Mouse (Mus musculus) stomach, embryonic 16.5 days (tissue): ENCODE results near the gene Pde4c. TPM values are rescaled to one million over a fixed set of nuclear protein-coding genes. Genes with fewer than 3 reads are reported as not detected.

Source experiments
- ATAC-seq: fragments of 200-750 bp; cut with Nextera tagmentation; 2 replicates; pipeline ENCODE4 v1.8.0; 2017; ENCODE audit warnings: moderate number of reproducible peaks, moderate TSS enrichment; ENCODE audit not compliant: insufficient read depth, low FRiP score
- H3K27ac ChIP-seq: fragments of 300-500 bp; sonication (generic); 2 replicates; pipeline ENCODE4 v1.5.1; 2014; ENCODE audit warnings: low read length
- H3K27me3 ChIP-seq: fragments of 300-500 bp; sonication (generic); 2 replicates; pipeline ENCODE4 v1.6.1; 2014; ENCODE audit warnings: low read length, control low read depth, mixed read lengths; ENCODE audit not compliant: control insufficient read depth, insufficient read depth
- H3K36me3 ChIP-seq: fragments of 300-500 bp; sonication (generic); 2 replicates; pipeline ENCODE4 v1.6.1; 2014; ENCODE audit warnings: low read length; ENCODE audit not compliant: control insufficient read depth, insufficient read depth
- H3K4me1 ChIP-seq: fragments of 300-500 bp; sonication (generic); 2 replicates; pipeline ENCODE4 v1.6.1; 2014; ENCODE audit warnings: low read length, control low read depth, mixed read lengths; ENCODE audit not compliant: control insufficient read depth, insufficient read depth
- H3K4me2 ChIP-seq: fragments of 300-500 bp; sonication (generic); 2 replicates; pipeline ENCODE4 v1.6.1; 2014; ENCODE audit warnings: low read depth, low read length, mixed read lengths
- H3K4me3 ChIP-seq: fragments of 300-500 bp; sonication (generic); replicated peaks from 2 replicates; pipeline ENCODE4 v1.5.1; 2014; ENCODE audit warnings: mild to moderate bottlenecking, low read length
- H3K9ac ChIP-seq: fragments of 300-500 bp; sonication (generic); 2 replicates; pipeline ENCODE4 v1.6.1; 2014; ENCODE audit warnings: low read length
- H3K9me3 ChIP-seq: fragments of 300-500 bp; sonication (generic); replicated peaks from 2 replicates; pipeline ENCODE4 v1.6.1; 2016; ENCODE audit warnings: low read length, control low read depth; ENCODE audit not compliant: control insufficient read depth
- WGBS: fragments of 180-500 bp; shearing (Covaris S2); extraction: QIAGEN DNeasy Blood & Tissue Kit; methylation state at CpG from one replicate; pipeline ENCODE4 v1.1.7; 2014; 5-methylcytosine and 5-hydroxymethylcytosine counted together
- polyA plus RNA-seq: library from polyadenylated mRNA; unstranded; fragments of >200 nt; fragmentation: Nextera tagmentation; extraction: Ambion mirVana; gene quantifications from 2 replicates; pipeline ENCODE4 v1.2.1, GENCODE M21; 2015

Pde4c gene
- polyA plus RNA-seq, 1 experiment from 2014 or later: 0.23 TPM

GRCm38 (mm10) chr8:70780093-70780492, 56.6 kb downstream of the Pde4c start:
- Histone ChIP-seq H3K4me3 (no peak overlapping the region), H3K27ac (no peak overlapping the region), H3K36me3 (peaks cover 26% of the 10 kb centered on the region), H3K9ac (peak overlapping the region; percentile 33; the same call in 1 of the 2 replicates), H3K9me3 (no peaks in the 10 kb centered on the region), H3K4me1 (peaks cover 16% of the 10 kb centered on the region), H3K4me2 (no peak overlapping the region), H3K27me3 (no peaks in the 10 kb centered on the region)
- ATAC-seq: no peak
- 68% methylated on average over 11 of the region's 11 CpGs for WGBS

GRCm38 (mm10) chr8:70786291-70787050, 63.0 kb downstream of the Pde4c start:
- no peak for ATAC-seq
- Histone ChIP-seq H3K36me3 (peaks cover 24% of the 10 kb centered on the region), H3K27ac (no peak overlapping the region), H3K4me1 (peaks cover 17% of the 10 kb centered on the region), H3K9me3 (no peaks in the 10 kb centered on the region), H3K4me2 (no peak overlapping the region), H3K27me3 (no peaks in the 10 kb centered on the region), H3K9ac (no peak overlapping the region), H3K4me3 (no peak overlapping the region)
- 89% methylated on average over 25 of the region's 25 CpGs for WGBS

GRCm38 (mm10) chr8:70787051-70787445, 63.5 kb downstream of the Pde4c start:
- 85% methylated on average over 3 of the region's 3 CpGs for WGBS
- Histone ChIP-seq H3K4me2 (no peak overlapping the region), H3K4me1 (peaks cover 23% of the 10 kb centered on the region), H3K27ac (no peak overlapping the region; the same call in 1 of the 2 replicates), H3K4me3 (no peak overlapping the region), H3K9me3 (no peaks in the 10 kb centered on the region), H3K36me3 (peaks cover 24% of the 10 kb centered on the region), H3K9ac (no peak overlapping the region), H3K27me3 (no peaks in the 10 kb centered on the region)
- no peak for ATAC-seq

- Histone ChIP-seq H3K27ac (no peak overlapping the region), H3K9ac (no peak overlapping the region), H3K4me2 (no peak overlapping the region), H3K36me3 (peaks cover 21% of the 10 kb centered on the region), H3K27me3 (no peaks in the 10 kb centered on the region), H3K9me3 (no peaks in the 10 kb centered on the region), H3K4me1 (peaks cover 29% of the 10 kb centered on the region), H3K4me3 (no peak overlapping the region)
- WGBS: 34% methylated on average over 30 of the region's 30 CpGs
- ATAC-seq: peak; percentile 14; the same call in 1 of the 2 replicates
Measured at GRCm38 (mm10) chr8:70787941-70788667, 64.6 kb downstream of the Pde4c start.

GRCm38 (mm10) chr8:70789046-70789445, 65.5 kb downstream of the Pde4c start:
- Histone ChIP-seq H3K9ac (no peak overlapping the region), H3K27ac (no peak overlapping the region), H3K9me3 (no peaks in the 10 kb centered on the region), H3K27me3 (no peaks in the 10 kb centered on the region), H3K4me2 (no peak overlapping the region), H3K4me1 (peaks cover 34% of the 10 kb centered on the region), H3K36me3 (peaks cover 13% of the 10 kb centered on the region), H3K4me3 (no peak overlapping the region)
- no peak for ATAC-seq
- WGBS: 83% methylated on average over 10 of the region's 10 CpGs

- H3K4me1 ChIP-seq: peaks cover 34% of the 10 kb centered on the region
- H3K9me3 ChIP-seq: no peaks in the 10 kb centered on the region
- no peak for ATAC-seq
- peak overlapping the region; percentile 96 for H3K9ac ChIP-seq
- H3K27ac ChIP-seq: no peak overlapping the region; the same call in 1 of the 2 replicates
- H3K27me3 ChIP-seq: no peaks in the 10 kb centered on the region
- peak overlapping the region; percentile 83 for H3K4me3 ChIP-seq
- 49% methylated on average over 8 of the region's 8 CpGs for WGBS
- peak overlapping the region; percentile 93 for H3K4me2 ChIP-seq
- peaks cover 13% of the 10 kb centered on the region for H3K36me3 ChIP-seq
Measured at GRCm38 (mm10) chr8:70790846-70791245, 67.3 kb downstream of the Pde4c start.

GRCm38 (mm10) chr8:70791294-70791701, 67.8 kb downstream of the Pde4c start:
- no peaks in the 10 kb centered on the region for H3K9me3 ChIP-seq
- H3K9ac ChIP-seq: peak overlapping the region; percentile 96
- peak overlapping the region; percentile 89; the same call in 1 of the 2 replicates for H3K27ac ChIP-seq
- peaks cover 13% of the 10 kb centered on the region for H3K36me3 ChIP-seq
- H3K4me1 ChIP-seq: peaks cover 35% of the 10 kb centered on the region
- H3K4me2 ChIP-seq: peak overlapping the region; percentile 93
- H3K27me3 ChIP-seq: no peaks in the 10 kb centered on the region
- no peak for ATAC-seq
- H3K4me3 ChIP-seq: peak overlapping the region; percentile 83
- WGBS: 55% methylated on average over 7 of the region's 7 CpGs

- peaks cover 39% of the 10 kb centered on the region for H3K4me1 ChIP-seq
Measured at GRCm38 (mm10) chr8:70791975-70792691, 68.6 kb downstream of the Pde4c start.

More at GRCm38 (mm10) chr8:70791975-70792691, 68.6 kb downstream of the Pde4c start:
- no peaks in the 10 kb centered on the region for H3K27me3 ChIP-seq
- ATAC-seq: peak; percentile 76
- H3K4me3 ChIP-seq: peak overlapping the region; percentile 83
- 4% methylated on average over 57 of the region's 58 CpGs for WGBS
- peaks cover 12% of the 10 kb centered on the region for H3K36me3 ChIP-seq
- peak overlapping the region; percentile 93 for H3K4me2 ChIP-seq
- H3K27ac ChIP-seq: peak overlapping the region; percentile 89
- H3K9ac ChIP-seq: peak overlapping the region; percentile 96
- H3K9me3 ChIP-seq: no peaks in the 10 kb centered on the region
